Mouse (Mus musculus) kidney, adult 2 months (tissue): ENCODE measurements around the gene Rbm24. TPM values are rescaled to one million over a fixed set of nuclear protein-coding genes. Genes with fewer than 3 reads are reported as not detected.

Source experiments
- DNase-seq: peaks from one replicate; pipeline ENCODE4 v3.0.0; 2021
- H3K27ac ChIP-seq: fragments of 200-500 bp; 2 replicates; pipeline ENCODE4 v1.5.1; 2012; ENCODE audit warnings: low read depth, low read length, control low read depth, inconsistent platforms; ENCODE audit not compliant: insufficient read depth
- H3K27me3 ChIP-seq: fragments of 200-500 bp; replicated peaks from 2 replicates; pipeline ENCODE4 v1.6.1; 2012; ENCODE audit warnings: mild to moderate bottlenecking, moderate library complexity, low read length, inconsistent platforms; ENCODE audit not compliant: control insufficient read depth, insufficient read depth
- H3K36me3 ChIP-seq: fragments of 200-500 bp; 2 replicates; pipeline ENCODE4 v1.6.1; 2012; ENCODE audit warnings: mild to moderate bottlenecking, moderate library complexity, low read length, inconsistent platforms; ENCODE audit not compliant: control insufficient read depth, insufficient read depth
- H3K4me1 ChIP-seq: fragments of 200-500 bp; 2 replicates; pipeline ENCODE4 v1.6.1; 2011; ENCODE audit warnings: low read length; ENCODE audit not compliant: control insufficient read depth, insufficient read depth
- H3K4me3 ChIP-seq: fragments of 200-500 bp; 2 replicates; pipeline ENCODE4 v1.5.1; 2011; ENCODE audit warnings: mild to moderate bottlenecking, low read depth, low read length, control low read depth; ENCODE audit not compliant: insufficient read depth
- CTCF ChIP-seq: fragments of 200-500 bp; conservative IDR thresholded peaks from 2 replicates; pipeline ENCODE4 v1.5.1; 2011; ENCODE audit warnings: low read depth, mild to moderate bottlenecking, control low read depth, low read length, moderate library complexity, mixed read lengths; ENCODE audit not compliant: insufficient read depth, insufficient read length
- POLR2A ChIP-seq: fragments of 200-500 bp; IDR thresholded peaks from one replicate; pipeline ENCODE4 v1.6.1; 2011; ENCODE audit warnings: low read depth, low read length, control low read depth
- WGBS: fragments of 180-500 bp; shearing (Covaris S2); methylation state at CpG from one replicate; pipeline ENCODE4 v1.1.7; 2018; 5-methylcytosine and 5-hydroxymethylcytosine counted together
- polyA plus RNA-seq: library from polyadenylated mRNA; depleted of rRNA; stranded (reverse); fragments of >200 nt; gene quantifications from 2 replicates; pipeline ENCODE4 v1.2.3, GENCODE M21; 2012; rRNA removed

The Rbm24 gene
- polyA plus RNA-seq, 1 experiment, result 3.6 TPM

DNA sequence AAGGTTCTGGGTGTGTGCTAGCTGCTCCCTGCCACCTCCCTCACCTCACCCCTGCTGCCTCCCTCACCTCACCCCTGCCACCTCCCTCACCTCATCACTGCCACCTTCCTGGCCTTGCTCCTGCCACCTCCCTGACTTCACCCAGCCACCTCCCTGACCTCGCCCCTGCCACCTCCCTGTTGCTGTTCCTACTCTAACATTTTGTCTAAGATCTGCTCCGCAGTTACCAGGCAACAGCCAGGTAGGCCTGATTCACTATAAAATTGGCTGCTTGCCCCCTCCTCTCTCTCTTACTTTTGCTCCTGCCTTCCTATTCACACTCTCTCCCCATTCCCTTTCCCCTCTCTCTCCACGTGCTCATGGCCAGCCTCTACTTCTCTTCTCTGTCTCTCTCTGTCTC is 33.3 kb downstream of the Rbm24 start:
- TF ChIP-seq POLR2A, result no peak
- no peak for TF ChIP-seq CTCF
- H3K4me1 ChIP-seq, result no peaks in the 10 kb centered on the region
- DNase-seq, result no peak
- no peak overlapping the region for H3K4me3 ChIP-seq
- no peaks in the 10 kb centered on the region for H3K27me3 ChIP-seq
- WGBS, result 72% methylated on average over 3 of the region's 3 CpGs
- H3K36me3 ChIP-seq, result no peaks in the 10 kb centered on the region
- no peak overlapping the region for H3K27ac ChIP-seq

DNA sequence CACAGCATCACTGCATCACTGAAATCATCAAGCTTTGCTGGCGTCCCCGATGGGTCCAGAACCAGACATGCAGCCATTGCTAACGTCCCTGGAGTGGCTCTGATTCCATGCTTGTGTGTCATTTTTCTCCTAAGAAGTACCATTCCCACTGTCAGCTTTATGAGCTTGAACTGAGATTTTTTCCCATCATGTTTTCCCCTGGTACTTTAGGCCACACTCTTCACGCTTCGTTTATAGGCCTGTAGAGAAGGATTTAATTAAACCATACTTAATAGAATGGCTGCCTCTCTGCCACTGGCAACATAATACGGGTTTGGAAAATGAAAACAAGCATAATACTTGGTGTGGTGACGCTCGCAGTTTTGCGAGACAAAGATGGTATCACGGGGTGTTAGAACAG is 41.3 kb downstream of the Rbm24 start:
- no peak overlapping the region for H3K27ac ChIP-seq
- no peak for DNase-seq
- no peak for TF ChIP-seq POLR2A
- no peak for TF ChIP-seq CTCF
- no peaks in the 10 kb centered on the region for H3K36me3 ChIP-seq
- no peak overlapping the region for H3K4me3 ChIP-seq
- H3K4me1 ChIP-seq, result no peaks in the 10 kb centered on the region
- WGBS, result 63% methylated on average over 10 of the region's 10 CpGs
- no peaks in the 10 kb centered on the region for H3K27me3 ChIP-seq

DNA sequence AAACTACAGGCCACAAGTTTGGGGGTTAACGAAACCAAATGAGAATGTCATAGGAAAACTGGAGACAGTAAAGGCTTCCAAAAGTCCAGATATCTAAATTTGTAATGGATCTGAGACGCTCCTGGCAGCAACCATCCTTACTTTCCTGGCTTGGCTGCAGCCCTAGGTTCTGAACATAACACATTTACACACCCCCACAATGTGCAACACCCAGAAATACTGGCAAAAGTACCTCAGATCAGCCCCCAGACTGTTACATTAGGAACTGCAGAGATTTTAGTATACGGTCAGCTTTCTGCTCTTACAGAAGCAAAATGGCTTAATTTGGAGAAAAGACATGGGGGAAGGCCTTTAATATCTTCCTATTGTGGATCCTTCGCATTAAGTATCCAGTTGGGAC is 44.0 kb downstream of the Rbm24 start:
- H3K36me3 ChIP-seq, result no peaks in the 10 kb centered on the region
- H3K4me1 ChIP-seq, result no peaks in the 10 kb centered on the region
- H3K27me3 ChIP-seq, result no peaks in the 10 kb centered on the region
- WGBS, result 92% methylated on average over 4 of the region's 4 CpGs
- no peak overlapping the region for H3K27ac ChIP-seq
- no peak overlapping the region for H3K4me3 ChIP-seq
- DNase-seq, result no peak
- TF ChIP-seq POLR2A, result no peak
- no peak for TF ChIP-seq CTCF

DNA sequence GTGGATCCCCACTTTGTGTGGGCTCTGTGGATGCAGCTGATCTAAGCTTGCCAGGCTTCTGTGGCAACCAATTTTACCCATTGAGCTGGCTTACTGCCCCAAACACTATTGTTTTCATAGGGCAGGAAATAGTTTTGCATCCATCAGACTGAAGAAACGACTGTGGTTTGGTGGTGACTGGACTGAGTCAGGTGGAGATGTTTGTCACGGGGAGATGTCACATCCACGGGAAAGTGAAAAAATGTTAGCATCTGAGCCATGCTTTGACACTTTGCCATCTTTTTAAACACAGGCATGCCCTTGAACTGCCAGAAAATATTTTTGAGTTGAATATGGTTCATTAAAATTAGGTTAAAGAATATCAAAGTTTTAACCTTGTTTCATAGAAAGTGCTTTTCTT is 45.5 kb downstream of the Rbm24 start:
- WGBS, result 56% methylated on average over 3 of the region's 3 CpGs

DNA sequence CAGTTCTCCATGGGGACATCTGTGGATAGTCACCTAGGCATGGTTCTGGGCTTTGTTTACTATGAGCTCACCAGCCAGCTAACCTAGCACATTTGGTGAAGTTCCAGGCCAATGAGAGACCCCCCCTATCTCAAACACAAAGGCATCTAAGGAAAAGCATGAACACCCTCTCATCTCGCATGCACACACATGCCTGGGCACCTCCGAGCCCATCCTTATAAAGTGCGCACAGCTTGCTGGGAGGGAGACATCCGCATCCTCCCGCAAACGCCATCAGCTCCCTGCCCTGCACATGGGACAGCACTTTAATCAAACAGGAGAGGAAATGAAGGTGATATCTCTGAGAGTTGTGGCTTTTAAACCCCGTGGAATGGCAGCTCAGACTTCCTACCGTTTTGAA is 50.0 kb downstream of the Rbm24 start:
- no peak overlapping the region for H3K4me3 ChIP-seq
- no peaks in the 10 kb centered on the region; the same call in 1 of the 2 replicates for H3K27me3 ChIP-seq
- TF ChIP-seq CTCF (no peak), POLR2A (no peak)
- WGBS, result 64% methylated on average over 8 of the region's 8 CpGs
- DNase-seq, result no peak
- H3K27ac ChIP-seq, result no peak overlapping the region
- H3K4me1 ChIP-seq, result no peaks in the 10 kb centered on the region
- H3K36me3 ChIP-seq, result no peaks in the 10 kb centered on the region

More for the DNA sequence above, 45.5 kb downstream of the Rbm24 start:
- H3K4me3 ChIP-seq, result no peak overlapping the region
- H3K36me3 ChIP-seq, result no peaks in the 10 kb centered on the region
- no peaks in the 10 kb centered on the region for H3K4me1 ChIP-seq
- no peak for TF ChIP-seq POLR2A
- TF ChIP-seq CTCF, result no peak
- no peak for DNase-seq
- no peaks in the 10 kb centered on the region for H3K27me3 ChIP-seq
- H3K27ac ChIP-seq, result no peak overlapping the region

DNA sequence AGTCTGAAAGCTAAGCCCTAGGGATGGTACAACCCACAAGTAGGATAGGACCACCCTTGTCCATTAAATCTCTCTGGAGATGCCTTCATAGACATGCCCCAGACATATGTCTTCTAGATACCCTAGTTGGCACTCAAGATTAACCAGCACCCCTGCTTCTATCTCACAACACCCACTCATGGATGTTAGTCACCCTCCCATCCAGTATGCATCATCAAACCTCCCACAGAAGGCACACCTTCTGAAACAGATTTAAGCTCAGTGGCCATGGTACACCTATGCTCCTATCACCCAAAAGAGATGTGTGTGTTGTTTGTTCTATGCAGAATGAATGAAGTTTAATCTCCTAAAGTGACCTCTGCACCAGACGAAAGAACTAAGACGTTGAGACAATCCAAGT is 51.3 kb downstream of the Rbm24 start:
- TF ChIP-seq CTCF (no peak), POLR2A (no peak)
- no peak overlapping the region for H3K27ac ChIP-seq
- H3K4me1 ChIP-seq, result no peaks in the 10 kb centered on the region
- 89% methylated on average over 2 of the region's 2 CpGs for WGBS
- DNase-seq, result no peak
- H3K4me3 ChIP-seq, result no peak overlapping the region
- no peaks in the 10 kb centered on the region for H3K36me3 ChIP-seq
- H3K27me3 ChIP-seq, result no peaks in the 10 kb centered on the region; the same call in 1 of the 2 replicates

Other genes starting within 250 kb of the Rbm24 start
- 0.06 TPM in 1 of 2 replicates, not detected in the other for gene Stmnd1, start 144.7 kb upstream of the Rbm24 start, polyA plus RNA-seq
- 1.7 and 3.2 TPM in 2 replicates for gene Cap2, start 83.4 kb downstream of the Rbm24 start, polyA plus RNA-seq